Mouse (Mus musculus) v-Abl transformed pro-B cells (cell line): ENCODE results near the gene Gm28230.

Source experiments
- in situ Hi-C, 2 experiments: fragments of 400-800 bp; cut with MboI; formaldehyde crosslinking; loops; one replicate each; pipeline ENCODE4 v1.15.1; 2025; ENCODE audit not compliant: unreplicated experiment in 2 of 2

Gm28230 gene

DNA sequence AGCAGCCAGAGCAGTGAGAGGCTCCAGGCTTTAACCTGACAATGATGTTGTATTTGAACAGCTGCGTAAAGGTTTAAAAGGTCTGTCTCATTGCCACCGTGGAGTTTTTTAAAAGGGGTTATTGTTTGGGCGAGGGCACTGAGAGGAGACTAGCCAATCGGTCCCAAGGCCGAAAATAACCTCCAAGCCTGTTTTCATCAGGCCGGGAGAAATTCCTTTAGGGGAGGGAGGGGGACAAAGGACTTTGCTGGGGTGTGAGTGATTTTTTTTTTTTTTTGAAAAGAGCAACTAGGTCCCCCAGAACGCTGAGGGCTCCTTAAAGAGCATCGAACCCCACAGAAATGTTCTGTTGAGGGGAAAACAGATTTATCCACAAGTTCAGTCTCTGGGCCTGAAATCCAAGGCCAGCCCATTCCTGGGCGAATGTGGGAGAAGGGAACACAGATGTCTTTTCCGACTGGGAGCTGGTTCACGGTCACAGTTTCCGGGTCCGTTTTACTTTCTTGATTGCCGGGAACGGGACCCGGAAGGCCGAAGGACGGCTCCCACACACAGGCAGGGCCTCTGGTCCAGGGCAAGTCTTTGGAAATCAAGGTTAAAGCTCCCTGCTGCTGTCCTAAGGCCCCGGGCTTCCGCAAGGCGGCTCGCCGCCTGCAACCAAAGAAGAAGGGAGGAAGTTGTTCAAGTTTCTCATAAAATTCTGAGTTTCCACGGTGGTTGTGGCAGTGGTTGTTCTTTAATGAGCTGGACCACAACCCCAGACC lies 36.8 kb upstream of the Gm28230 start:
- in situ Hi-C loops, result loop anchor here (25.0 kb wide), 2 partner anchors 1073 to 1273 kb away; no protein-coding TSS in a partner anchor

DNA sequence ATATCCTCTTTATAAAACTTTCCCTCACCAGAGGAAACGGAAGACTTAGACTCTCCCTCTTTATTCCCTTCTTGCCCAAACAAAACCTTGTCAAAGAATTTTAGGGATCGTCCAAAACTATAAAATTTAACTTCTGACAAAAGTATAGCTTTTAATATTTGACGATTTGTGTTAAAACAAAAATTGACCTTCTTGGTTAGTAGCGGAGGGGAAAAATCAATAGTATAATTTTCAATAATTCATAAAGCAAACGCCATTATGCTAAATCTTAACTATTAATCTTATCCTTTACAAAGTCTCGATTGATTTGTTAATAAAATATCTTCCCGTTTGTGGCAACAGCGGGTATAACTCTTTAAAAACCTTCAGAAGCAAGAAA lies 36.2 kb upstream of the Gm28230 start:
- in situ Hi-C loops, result loop anchor here (25.0 kb wide), 2 partner anchors 1072 to 1272 kb away; no protein-coding TSS in a partner anchor

DNA sequence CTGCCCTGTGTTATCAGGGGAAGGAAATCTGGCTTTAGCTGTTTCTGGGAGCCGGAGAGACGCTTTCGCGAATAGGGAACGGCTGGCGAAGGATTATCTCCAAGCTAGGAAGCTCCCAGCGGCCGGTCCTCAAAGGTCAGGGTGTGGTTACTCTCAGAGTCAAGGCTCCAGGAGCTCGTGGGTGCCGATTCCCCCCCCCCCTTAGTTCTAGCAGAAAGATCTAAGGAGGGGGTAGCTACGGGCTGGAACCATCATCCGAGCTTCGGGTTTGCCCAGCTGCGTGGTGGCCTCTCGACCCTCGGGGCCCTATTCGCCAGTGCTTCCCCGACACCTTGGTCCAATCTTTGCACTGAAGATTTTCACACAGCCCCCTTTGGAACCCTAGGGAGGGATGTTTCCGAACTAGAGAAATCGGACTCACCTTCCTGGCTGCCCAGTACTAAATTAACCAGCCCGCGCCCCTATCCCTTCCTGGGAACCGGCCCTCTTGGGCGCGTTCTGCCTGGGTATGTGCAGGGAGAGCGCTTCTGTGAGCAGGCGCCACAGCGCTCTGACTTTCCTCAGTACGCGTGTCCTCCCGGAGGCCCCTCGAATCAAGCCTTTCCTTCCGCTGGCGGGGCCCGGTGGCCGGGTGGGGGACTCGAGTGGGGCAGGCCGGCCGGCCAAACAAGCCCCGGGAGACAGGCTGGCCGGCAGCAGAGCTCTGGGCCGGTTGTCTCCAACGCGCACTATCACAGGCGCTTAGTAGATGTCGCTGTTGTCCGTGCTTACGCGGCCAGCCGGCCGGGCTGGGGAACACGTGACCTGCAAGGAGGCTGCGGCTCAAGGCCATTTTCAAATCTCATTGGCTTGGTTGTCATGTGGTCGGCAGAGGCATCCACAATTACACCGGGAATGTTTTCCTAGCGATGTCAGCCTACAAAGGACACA lies 35.2 kb upstream of the Gm28230 start, which contains the start of gene Hoxd10:
Gene Hoxd10 (plus strand): TSS at position 903 of the 930 bp plus-strand sequence.
- in situ Hi-C loops, result loop anchor here (25.0 kb wide), 2 partner anchors 1071 to 1271 kb away; no protein-coding TSS in a partner anchor

DNA sequence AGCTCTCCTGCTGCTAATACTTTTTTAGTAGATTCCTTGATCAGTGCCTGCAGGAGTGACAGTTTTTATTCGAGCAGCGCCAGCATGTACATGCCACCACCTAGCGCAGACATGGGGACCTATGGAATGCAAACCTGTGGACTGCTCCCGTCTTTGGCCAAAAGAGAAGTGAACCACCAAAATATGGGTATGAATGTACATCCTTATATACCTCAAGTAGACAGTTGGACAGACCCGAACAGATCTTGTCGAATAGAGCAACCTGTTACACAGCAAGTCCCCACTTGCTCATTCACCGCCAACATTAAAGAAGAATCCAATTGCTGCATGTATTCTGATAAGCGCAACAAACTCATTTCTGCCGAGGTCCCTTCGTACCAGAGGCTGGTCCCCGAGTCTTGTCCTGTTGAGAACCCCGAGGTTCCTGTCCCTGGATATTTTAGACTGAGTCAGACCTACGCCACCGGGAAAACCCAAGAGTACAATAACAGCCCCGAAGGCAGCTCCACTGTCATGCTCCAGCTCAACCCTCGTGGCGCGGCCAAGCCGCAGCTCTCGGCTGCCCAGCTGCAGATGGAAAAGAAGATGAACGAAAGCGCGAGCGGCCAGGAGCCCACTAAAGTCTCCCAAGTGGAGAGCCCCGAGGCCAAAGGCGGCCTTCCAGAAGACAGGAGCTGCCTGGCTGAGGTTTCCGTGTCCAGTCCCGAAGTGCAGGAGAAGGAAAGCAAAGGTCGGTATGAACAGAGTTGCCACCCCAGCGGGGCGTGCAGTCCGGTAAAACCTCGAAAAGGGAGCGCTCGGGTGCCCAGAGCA lies 34.3 kb upstream of the Gm28230 start:
- in situ Hi-C loops, result loop anchor here (25.0 kb wide), 2 partner anchors 1070 to 1270 kb away; no protein-coding TSS in a partner anchor

DNA sequence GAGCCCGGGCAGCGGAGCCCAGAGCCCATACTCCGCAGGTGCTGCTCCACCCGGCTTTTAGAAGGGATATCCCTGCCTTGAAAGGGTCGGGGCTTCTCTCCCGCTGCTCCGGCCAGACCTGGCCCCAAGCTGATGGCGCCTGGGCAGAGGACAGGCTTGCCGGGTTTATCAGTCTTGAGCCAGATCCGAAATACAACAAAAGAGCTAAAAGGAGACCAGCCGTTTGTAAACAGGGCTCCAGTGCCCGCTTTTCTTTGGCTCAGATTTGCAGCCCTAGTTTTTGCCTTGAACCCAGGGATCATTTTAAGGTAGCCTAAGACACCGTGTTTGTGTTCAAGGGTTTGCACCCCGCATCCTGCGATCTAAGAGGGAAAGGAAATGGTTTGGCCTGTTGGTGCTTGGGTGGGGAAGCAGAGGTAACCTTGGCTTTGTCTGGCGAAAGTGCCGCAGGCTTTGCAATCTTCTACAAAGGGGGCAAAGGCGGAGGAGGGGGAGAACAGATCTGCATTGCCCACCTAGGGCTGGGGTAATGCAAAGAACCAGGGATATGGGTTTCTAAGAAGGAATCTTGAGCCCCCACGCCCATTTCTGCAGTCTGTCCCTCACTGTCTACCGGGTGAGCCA lies 33.6 kb upstream of the Gm28230 start:
- in situ Hi-C loops, result loop anchor here (25.0 kb wide), 2 partner anchors 1069 to 1269 kb away; no protein-coding TSS in a partner anchor

DNA sequence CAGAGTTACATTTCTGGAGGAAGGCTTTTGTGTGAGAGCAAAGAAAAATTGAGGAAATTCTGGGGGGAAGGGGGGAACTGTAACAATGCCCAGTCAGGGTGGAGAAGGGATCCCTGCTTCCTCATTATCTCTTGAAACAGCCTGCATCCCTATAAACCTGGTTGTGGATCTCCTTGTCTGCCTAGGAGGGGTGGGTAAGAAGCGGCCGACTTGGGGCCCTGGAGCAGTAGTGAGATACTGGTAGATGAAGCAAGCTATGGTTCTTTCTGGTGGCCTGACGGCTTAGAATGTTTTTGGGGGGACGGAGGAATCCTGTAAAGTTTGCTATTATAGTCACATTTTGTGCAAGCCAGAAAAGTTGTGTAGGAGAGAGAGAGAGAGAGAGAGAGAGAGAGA lies 33.1 kb upstream of the Gm28230 start:
- in situ Hi-C loops, result loop anchor here (25.0 kb wide), 2 partner anchors 1069 to 1269 kb away; no protein-coding TSS in a partner anchor

DNA sequence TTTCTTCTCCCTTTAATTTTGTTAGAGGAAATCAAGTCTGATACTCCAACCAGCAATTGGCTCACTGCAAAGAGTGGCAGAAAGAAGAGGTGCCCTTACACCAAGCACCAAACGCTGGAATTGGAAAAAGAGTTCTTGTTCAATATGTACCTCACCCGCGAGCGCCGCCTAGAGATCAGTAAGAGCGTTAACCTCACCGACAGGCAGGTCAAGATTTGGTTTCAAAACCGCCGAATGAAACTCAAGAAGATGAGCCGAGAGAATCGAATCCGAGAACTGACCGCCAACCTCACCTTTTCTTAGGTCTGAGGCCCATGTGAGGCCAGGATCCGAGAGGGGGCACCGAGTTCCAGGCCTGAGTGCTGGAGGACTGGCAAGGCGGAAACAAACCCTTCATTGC lies 32.5 kb upstream of the Gm28230 start:
- in situ Hi-C loops, result loop anchor here (25.0 kb wide), 2 partner anchors 1068 to 1268 kb away; no protein-coding TSS in a partner anchor

DNA sequence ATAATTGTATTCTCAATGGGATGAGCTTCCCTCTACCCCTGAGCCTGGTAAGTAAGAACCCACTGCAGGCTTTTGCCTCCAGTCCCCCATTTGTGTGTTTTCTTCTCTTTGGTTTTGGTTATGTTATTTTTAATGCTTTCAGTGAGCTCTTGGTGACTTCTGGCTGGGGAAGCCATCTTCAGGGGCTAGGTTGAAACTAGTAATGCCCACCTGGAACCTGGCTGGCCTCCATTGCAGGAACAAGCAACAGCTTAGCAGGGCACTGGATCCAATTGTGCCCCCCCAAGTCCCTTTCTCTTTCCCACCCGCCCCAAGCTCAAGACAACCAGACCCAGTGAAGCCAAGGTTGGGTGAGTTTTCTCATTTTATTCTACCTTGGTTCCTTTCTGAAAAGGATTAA lies 31.1 kb upstream of the Gm28230 start:
- in situ Hi-C loops, result loop anchor here (25.0 kb wide), 2 partner anchors 1067 to 1267 kb away; no protein-coding TSS in a partner anchor

DNA sequence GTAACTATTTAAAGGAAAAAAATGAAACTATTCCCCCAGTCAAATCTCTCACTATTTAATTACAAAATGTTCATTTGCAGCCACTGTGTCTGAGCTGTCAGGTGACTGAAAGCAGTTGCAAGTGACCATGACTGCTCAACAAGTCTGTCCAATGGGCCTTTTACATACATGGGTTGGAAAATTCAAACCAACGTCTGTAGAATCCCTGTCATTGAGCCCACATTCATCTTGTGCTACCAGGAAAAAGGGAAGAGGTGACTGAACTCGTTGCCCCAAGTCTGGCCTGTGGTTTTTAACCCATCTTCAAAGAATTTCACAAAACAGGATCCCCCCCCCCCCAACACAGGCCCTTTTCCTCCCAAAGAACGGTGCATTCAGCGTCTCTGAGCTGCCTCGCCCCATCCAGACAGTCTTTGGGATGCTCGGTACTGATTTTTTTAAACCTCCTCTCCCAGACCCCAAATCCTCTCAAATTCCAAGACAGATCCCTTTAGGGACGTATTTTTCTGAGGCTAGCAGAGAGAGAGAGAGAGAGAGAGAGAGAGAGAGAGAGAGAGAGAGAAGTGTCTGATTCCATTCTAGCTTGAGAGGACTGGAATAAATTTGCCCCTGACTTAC lies 30.6 kb upstream of the Gm28230 start:
- in situ Hi-C loops, result loop anchor here (25.0 kb wide), 2 partner anchors 1066 to 1266 kb away; no protein-coding TSS in a partner anchor

DNA sequence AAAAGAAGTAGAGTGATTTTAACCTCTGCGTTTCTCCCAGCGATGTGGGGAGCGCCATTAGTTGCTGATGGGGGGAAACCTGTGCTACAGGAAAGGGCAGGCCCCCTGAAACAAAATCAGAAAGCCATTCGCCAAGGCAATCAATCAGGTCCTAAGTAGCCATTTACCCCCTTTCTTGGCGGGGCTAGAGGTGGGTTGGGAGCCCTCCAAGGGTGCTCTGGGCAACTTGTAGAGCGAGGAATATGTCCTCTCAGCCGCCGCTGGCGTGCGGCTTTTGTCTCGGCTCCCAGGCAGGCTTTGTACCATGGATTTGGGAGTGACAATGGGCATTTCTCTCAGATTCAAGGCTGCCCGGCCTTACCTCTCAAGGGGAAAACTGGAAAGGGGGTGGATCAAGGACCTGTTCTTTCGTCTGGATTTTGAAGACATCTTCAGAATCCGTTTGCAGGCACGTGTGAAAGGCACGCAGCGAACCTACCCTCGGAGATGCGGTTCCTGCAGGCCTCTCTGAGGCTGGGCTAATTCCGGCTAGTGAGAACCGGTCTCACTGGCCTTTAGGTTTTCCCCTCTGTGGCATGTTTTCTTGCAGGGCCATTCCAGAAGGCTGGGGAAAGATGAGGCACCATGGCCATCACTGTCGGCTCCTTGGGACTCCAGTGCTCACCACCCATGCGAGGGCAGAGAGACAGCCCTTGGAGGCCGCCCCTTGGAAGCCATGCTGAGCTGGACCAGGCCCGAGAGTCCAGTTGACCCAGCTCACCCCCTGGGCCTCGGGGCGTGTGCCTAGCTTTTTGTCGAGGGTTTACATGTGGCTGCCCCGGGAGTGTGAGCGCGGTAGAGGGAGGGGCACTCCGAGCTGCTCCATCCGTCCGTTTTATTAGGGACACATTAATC lies 29.8 kb upstream of the Gm28230 start:
- in situ Hi-C loops, result loop anchor here (25.0 kb wide), 2 partner anchors 1066 to 1266 kb away; no protein-coding TSS in a partner anchor

DNA sequence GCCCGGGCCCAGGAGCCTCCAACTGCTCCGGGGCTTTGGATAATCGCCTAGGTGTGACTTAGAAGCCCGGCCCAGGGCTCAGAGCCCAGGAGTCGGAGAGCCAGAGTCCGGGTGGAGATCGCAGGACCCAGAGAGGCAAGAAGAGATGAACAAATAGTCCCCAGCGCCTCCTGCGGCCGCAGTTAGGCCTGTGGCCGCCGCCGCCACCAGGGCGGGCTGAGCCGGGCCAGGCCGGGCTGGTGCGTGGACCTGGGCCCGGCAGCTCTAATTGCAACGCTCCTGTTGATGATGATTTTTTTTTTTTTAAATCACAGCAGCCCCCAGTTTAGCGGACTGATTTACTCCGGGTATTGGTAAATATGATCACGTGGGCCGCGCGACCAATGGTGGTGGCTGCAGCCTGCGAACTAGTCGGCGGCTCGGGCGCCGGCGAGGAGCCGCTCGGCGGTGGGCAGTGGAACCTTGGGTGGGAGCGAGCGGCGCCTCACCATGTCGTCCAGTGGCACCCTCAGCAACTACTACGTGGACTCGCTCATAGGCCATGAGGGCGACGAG lies 28.9 kb upstream of the Gm28230 start, which contains the start of gene Hoxd9:
Gene Hoxd9 (plus strand): TSS at position 161 of the 555 bp plus-strand sequence.
- in situ Hi-C loops, result loop anchor here (25.0 kb wide), 2 partner anchors 1065 to 1265 kb away; no protein-coding TSS in a partner anchor

DNA sequence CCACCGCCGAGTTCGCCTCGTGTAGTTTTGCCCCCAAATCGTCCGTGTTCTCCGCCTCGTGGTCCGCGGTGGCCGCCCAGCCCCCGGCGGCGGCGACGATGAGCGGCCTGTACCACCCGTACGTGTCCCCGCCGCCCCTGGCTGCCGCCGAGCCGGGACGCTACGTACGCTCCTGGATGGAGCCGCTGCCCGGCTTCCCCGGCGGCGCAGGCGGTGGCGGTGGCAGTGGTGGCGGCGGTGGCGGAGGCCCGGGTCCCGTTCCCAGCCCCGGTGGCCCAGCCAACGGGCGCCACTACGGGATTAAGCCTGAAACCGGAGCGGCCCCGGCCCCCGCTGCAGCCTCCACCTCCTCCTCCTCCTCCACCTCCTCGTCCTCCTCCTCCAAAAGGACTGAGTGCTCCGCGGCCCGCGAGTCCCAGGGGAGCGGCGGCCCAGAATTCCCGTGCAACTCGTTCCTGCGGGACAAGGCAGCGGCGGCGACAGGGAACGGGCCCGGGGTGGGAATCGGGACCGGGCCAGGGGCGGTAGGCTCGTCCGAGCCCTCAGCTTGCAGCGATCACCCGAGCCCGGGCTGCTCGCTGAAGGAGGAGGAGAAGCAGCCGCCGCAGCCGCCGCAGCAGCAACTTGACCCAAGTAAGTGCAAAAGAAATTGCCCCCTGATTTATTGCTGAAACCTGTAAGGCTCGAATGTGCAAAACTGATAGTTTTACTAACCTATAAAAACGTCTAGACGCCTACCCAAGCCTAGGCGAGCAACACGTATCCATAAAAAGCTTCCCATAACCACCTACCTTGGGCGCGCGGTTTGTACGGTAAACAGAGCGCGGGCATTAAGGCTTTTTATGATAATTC lies 28.1 kb upstream of the Gm28230 start:
- in situ Hi-C loops, result loop anchor here (25.0 kb wide), 2 partner anchors 1064 to 1264 kb away; no protein-coding TSS in a partner anchor

DNA sequence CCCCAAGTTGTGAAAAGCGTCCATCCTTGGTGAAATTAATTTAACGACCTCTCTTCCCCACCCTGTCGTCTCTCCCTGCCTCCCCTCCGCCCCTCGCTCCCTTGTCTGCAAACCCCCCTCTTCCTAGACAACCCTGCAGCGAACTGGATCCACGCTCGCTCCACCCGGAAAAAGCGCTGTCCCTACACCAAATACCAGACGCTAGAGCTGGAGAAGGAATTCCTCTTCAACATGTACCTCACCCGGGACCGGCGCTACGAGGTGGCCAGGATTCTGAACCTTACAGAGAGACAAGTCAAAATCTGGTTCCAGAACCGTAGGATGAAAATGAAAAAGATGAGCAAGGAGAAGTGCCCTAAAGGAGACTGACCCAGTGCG lies 27.5 kb upstream of the Gm28230 start:
- in situ Hi-C loops, result loop anchor here (25.0 kb wide), 2 partner anchors 1063 to 1263 kb away; no protein-coding TSS in a partner anchor

DNA sequence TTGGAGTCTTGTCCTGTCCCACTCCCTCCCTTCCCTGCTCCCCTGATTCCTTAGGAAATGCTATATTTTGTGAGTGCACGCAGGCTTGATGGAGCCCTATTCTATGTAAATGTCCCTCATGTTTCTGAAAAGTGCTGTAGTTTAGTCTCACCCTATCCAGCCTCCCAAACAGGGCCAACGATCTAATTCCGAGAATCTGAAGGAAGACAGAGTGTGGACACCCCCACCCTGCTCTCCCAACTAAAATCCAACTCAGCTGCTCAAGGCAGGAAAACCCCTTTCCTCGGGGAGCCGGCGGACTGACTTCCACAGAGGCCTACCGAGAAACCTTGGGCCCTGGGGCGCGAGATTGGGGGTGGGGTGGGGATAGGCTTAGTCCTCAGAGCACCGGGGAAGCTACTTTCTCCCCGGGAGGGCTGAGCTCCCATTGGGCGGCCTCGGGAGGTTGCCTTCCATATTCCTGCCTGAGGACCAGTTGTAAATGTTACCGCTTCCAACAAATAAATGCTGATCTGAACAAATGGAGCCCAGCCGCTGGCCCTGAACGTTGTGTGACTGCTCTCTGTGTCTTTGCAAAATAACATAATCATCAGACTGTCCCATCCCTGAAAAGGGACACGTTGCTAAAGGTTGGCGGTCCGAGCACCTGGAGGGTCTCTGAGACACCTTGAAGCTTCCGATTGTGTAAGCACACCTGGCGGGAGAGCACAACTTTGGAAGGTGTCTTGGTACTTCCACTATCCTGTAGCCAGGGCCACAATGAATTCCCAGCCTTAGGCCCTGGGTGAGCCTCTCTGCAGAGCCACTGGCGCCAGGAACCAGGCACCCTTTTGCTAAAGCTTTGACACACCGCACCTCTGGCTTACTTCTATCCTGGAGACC lies 26.6 kb upstream of the Gm28230 start:
- in situ Hi-C loops, result loop anchor here (5.0 to 25.0 kb wide), 9 partner anchors 362 to 1262 kb away; no protein-coding TSS in a partner anchor

DNA sequence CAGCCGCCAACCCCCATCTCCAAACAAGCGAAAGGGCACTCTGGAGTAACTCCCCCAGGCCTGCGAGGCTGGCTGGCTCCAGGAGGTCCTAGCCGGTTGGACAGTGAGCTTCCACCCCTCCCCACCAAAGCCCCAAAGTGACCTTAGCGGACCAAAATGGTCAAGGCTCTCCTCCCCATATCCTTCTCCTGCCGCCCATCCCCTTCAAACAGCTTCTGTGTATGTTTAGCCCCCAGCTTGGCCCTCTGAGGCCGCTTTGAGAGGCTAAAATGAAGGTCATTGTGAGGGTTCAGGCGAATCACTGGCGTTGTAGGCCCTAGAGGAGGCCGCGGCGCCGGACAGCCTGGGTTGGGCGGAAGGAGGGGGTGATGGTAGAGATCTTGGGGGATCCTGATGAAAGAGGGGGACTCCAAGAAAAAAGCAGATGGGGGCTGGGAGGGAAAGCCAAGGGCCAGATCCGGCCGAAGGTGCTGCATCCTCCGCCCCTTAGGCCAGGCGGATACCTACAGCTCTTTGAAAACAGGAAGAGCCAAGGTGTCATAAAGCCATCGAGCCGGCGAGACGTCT lies 25.9 kb upstream of the Gm28230 start:
- in situ Hi-C loops, result loop anchor here (5.0 to 25.0 kb wide), 8 partner anchors 362 to 1262 kb away; no protein-coding TSS in a partner anchor
